In the genomic region with DNA sequence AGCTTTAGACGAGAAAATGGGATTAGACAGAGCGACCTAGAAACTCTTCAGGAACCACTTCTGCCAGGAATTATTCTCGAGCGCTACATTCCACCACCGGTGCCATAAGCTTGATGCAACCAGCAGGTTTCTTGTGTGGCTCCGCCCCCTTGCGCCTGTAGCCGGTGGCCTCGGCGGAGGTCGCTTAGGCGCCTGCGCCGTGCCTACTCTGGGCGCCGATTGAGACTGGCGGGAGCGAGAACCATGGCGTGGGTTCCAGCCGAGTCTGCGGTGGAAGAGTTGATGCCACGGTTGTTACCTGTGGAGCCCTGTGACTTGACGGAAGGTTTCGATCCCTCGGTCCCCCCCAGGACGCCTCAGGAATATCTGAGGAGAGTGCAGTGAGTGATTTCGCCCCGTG, we compare ENCODE assay signal across 8 mouse cellular contexts. TPM values are rescaled to one million over a fixed set of nuclear protein-coding genes. Genes with fewer than 3 reads are reported as not detected.
DNase-seq lines count a peak whose midpoint lies in the region; ATAC-seq lines count a peak whose summit lies in the region.

A gene (plus strand): TSS at position 160 of the 400 bp plus-strand sequence.

- peaks cover 9% of the 10 kb centered on the region for H3K36me3 ChIP-seq in hindbrain, embryonic 14.5 days (replicated peaks; ENCODE audit: control insufficient read depth, insufficient read depth)

- ATAC-seq in hindbrain, embryonic 14.5 days (ENCODE audit: low FRiP score), result peak; percentile 73

- H3K9ac ChIP-seq in hindbrain, embryonic 14.5 days, result peak within 1 kb of the TSS; percentile 74

- whole genome bisulfite sequencing in hindbrain, embryonic 14.5 days, result under 1% methylated on average over 28 of the region's 28 CpGs

- H3K4me3 ChIP-seq in hindbrain, embryonic 14.5 days (replicated peaks; ENCODE audit: low read length), result peak within 1 kb of the TSS; percentile 62

- DNase-seq in NIH3T3 (ENCODE audit: low read depth), result peak; percentile 95
- peak; percentile 94 to 96 for DNase-seq in cerebellum, postnatal 10 days
- DNase-seq in frontal cortex, postnatal 14 days (ENCODE audit: low spot score in 2 of 2), result peak; percentile 83 to 85
- DNase-seq in hindbrain, embryonic 14.5 days (ENCODE audit: low spot score), result peak; percentile 86
- DNase-seq in layer of hippocampus, postnatal 36 days, result peak; percentile 85 to 86
- DNase-seq in lung, postnatal 36 days, result peak; percentile 96
- DNase-seq in retina, postnatal 1 day, result peak; percentile 94
- peak; percentile 72 to 89 for DNase-seq in urinary bladder, adult 18-20 months (ENCODE audit: low spot score in 2 of 2)

- no peaks in the 10 kb centered on the region for H3K27me3 ChIP-seq in hindbrain, embryonic 14.5 days (ENCODE audit: control insufficient read depth, insufficient read depth, low read length)

- H3K4me2 ChIP-seq in hindbrain, embryonic 14.5 days (replicated peaks), result peak within 1 kb of the TSS; percentile 89

- peak within 1 kb of the TSS; percentile 76 for H3K27ac ChIP-seq in hindbrain, embryonic 14.5 days

- no peaks in the 10 kb centered on the region for H3K9me3 ChIP-seq in hindbrain, embryonic 14.5 days (ENCODE audit: control insufficient read depth, low read length)

- peaks cover 27% of the 10 kb centered on the region for H3K4me1 ChIP-seq in hindbrain, embryonic 14.5 days (replicated peaks; ENCODE audit: control insufficient read depth, insufficient read depth, low read length)

RNA-seq across cellular contexts. Expression of the gene that starts here (rescaled TPM):
- polyA plus RNA-seq in hindbrain, embryonic 14.5 days (2014; fragmentation: Nextera tagmentation; extraction: Ambion mirVana), result 11.8 and 13.9 TPM in 2 replicates
- 10 to 100 TPM; 10.0 to 10.4 TPM for total RNA-seq in layer of hippocampus, postnatal 36 days (2021)

Comparison
In these comparisons a context has a peak if more than half of its experiments do, and no peak if none do; other contexts are left out.
1. Peak in every context shown above with its lines: DNase-seq, ATAC-seq, H3K4me3 ChIP-seq and H3K27ac ChIP-seq.